Mouse (Mus musculus) forebrain, embryonic 16.5 days (tissue): ENCODE results near the gene Flt3. TPM values are rescaled to one million over a fixed set of nuclear protein-coding genes. Genes with fewer than 3 reads are reported as not detected.

Source experiments
- ATAC-seq: fragments of 200-750 bp; cut with Nextera tagmentation; 2 replicates; pipeline ENCODE4 v1.8.0; 2017; ENCODE audit warnings: mild to moderate bottlenecking, moderate library complexity
- H3K27ac ChIP-seq: fragments of 300-500 bp; sonication (generic); 2 replicates; pipeline ENCODE4 v1.5.1; 2014; ENCODE audit warnings: low read length, control low read depth
- H3K27me3 ChIP-seq: fragments of 300-500 bp; sonication (generic); replicated peaks from 2 replicates; pipeline ENCODE4 v1.6.1; 2014; ENCODE audit warnings: low read length; ENCODE audit not compliant: control insufficient read depth, insufficient read depth
- H3K36me3 ChIP-seq: fragments of 300-500 bp; sonication (generic); 2 replicates; pipeline ENCODE4 v1.6.1; 2014; ENCODE audit not compliant: control insufficient read depth, insufficient read depth
- H3K4me1 ChIP-seq: fragments of 300-500 bp; sonication (generic); replicated peaks from 2 replicates; pipeline ENCODE4 v1.6.1; 2014; ENCODE audit warnings: low read length; ENCODE audit not compliant: control insufficient read depth, insufficient read depth
- H3K4me2 ChIP-seq: fragments of 300-500 bp; sonication (generic); 2 replicates; pipeline ENCODE4 v1.6.1; 2014; ENCODE audit warnings: mild to moderate bottlenecking, low read length, control low read depth
- H3K4me3 ChIP-seq: fragments of 300-500 bp; sonication (generic); replicated peaks from 2 replicates; pipeline ENCODE4 v1.5.1; 2014; ENCODE audit warnings: mild to moderate bottlenecking, low read length, control low read depth
- H3K9ac ChIP-seq: fragments of 300-500 bp; sonication (generic); replicated peaks from 2 replicates; pipeline ENCODE4 v1.6.1; 2014; ENCODE audit warnings: low read depth, low read length, control low read depth
- H3K9me3 ChIP-seq: fragments of 300-500 bp; sonication (generic); 2 replicates; pipeline ENCODE4 v1.6.1; 2016; ENCODE audit warnings: low read length; ENCODE audit not compliant: control insufficient read depth
- WGBS: fragments of 180-500 bp; shearing (Covaris S2); extraction: QIAGEN DNeasy Blood & Tissue Kit; methylation state at CpG from one replicate; pipeline ENCODE4 v1.1.7; 2014; 5-methylcytosine and 5-hydroxymethylcytosine counted together
- polyA plus RNA-seq: library from polyadenylated mRNA; unstranded; fragments of >200 nt; fragmentation: Nextera tagmentation; extraction: Ambion mirVana; gene quantifications from 2 replicates; pipeline ENCODE4 v1.2.1, GENCODE M21; 2015

Flt3 gene
- polyA plus RNA-seq, 1 experiment from 2014 or later: 0.18 TPM

DNA sequence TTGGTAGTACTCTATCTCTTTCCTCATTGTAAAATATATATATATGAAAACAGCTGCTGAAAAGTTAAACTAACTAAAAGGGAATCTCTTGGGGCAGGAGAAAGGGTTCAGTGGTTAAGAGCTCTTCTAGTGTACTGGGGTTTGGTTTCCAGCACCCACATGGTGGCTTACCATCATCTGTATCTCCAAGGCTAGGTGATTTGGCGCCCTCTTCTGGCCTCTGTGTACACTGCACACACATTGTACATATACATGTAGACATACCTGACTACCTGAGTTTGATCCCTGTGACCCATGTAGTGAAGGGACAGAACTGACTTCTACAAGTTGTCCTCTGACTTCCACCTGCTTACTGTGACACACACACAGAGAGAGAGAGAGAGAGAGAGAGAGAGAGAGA, 5.2 kb downstream of the Flt3 start:
- ATAC-seq: no peak
- WGBS: 21% methylated on average over 1 of the region's 1 CpGs

DNA sequence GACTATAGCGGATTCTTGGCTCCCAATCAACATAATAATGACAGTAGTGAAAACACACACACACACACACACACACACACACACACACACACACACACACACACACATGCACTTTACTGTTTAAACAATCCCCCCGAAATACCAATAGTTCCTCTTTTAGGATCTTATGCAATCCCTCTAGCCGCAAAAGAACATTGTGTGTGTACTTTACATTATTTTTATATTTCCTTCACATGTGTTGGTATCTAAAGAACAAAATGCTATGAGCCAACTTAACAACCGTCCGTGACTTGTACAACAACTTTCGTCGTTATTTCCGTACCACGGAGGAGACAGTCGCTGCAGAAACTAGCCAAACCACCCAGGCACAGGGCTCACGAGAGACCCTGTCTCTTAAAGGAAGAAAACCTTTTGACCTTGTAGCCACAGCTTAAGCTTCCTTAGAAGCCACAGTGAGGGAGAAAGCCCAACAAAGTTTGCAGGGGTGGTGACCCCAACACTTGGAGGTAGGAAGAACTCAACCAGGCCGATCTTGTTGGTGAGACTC, 7.5 kb downstream of the Flt3 start:
- Histone ChIP-seq H3K4me3 (no peak overlapping the region), H3K9me3 (no peaks in the 10 kb centered on the region), H3K9ac (no peak overlapping the region), H3K4me2 (no peak overlapping the region), H3K27me3 (no peaks in the 10 kb centered on the region), H3K4me1 (no peaks in the 10 kb centered on the region), H3K27ac (no peak overlapping the region), H3K36me3 (no peaks in the 10 kb centered on the region)
- no peak for ATAC-seq
- 86% methylated on average over 12 of the region's 12 CpGs for WGBS

More for the DNA sequence above, 5.2 kb downstream of the Flt3 start:
- H3K4me2 ChIP-seq: no peak overlapping the region
- no peaks in the 10 kb centered on the region for H3K9me3 ChIP-seq
- no peak overlapping the region for H3K4me3 ChIP-seq
- H3K27ac ChIP-seq: no peak overlapping the region
- peaks cover under 1% of the 10 kb centered on the region; the same call in 1 of the 2 replicates for H3K4me1 ChIP-seq
- H3K36me3 ChIP-seq: no peaks in the 10 kb centered on the region
- H3K27me3 ChIP-seq: peaks cover 18% of the 10 kb centered on the region
- H3K9ac ChIP-seq: no peak overlapping the region

DNA sequence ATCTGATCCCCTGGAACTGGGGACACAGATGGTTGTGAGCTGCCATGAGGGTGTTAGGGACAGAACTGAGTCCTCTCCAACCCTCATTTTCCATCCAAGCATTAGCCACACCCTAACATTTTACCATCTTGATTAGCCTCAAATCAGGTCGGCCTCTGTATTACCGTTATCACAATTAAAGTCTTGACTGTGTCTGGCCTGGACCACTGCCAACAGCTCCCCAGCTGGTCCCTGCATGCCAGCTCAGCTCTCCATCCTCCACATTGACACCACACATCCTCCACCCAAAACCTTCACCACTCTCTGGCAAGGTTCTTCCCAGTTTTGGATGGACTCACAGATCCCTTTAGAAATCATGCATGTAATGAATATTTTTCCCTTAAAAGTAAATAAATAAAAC, 9.5 kb downstream of the Flt3 start:
- H3K9ac ChIP-seq: no peak overlapping the region
- no peak for ATAC-seq
- no peaks in the 10 kb centered on the region for H3K4me1 ChIP-seq
- H3K4me3 ChIP-seq: no peak overlapping the region
- H3K4me2 ChIP-seq: no peak overlapping the region
- H3K36me3 ChIP-seq: no peaks in the 10 kb centered on the region
- WGBS: 34% methylated on average over 2 of the region's 2 CpGs
- H3K9me3 ChIP-seq: no peaks in the 10 kb centered on the region
- no peaks in the 10 kb centered on the region for H3K27me3 ChIP-seq
- no peak overlapping the region for H3K27ac ChIP-seq

DNA sequence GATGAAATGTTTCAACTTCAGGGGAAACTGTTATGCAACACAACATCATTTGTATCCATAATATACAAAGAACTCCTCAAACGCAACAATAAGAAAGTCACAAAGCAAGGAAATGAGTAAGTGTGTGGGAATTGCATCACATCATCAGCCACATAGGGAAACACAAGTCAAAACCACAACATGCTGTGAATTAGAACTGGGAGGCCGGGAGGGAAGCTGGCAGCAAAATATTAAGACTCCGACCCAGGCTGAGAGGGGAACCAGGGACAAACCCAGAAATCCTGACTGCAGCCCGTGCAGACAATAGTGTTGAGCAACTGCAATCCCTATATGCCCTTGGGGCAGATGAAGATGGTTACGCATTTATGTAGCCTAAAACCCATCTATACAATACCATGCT, 11.2 kb downstream of the Flt3 start:
- Histone ChIP-seq H3K4me2 (no peak overlapping the region), H3K27me3 (no peaks in the 10 kb centered on the region), H3K4me1 (no peaks in the 10 kb centered on the region), H3K4me3 (no peak overlapping the region), H3K36me3 (no peaks in the 10 kb centered on the region), H3K9me3 (no peaks in the 10 kb centered on the region), H3K9ac (no peak overlapping the region), H3K27ac (no peak overlapping the region)
- ATAC-seq: no peak
- WGBS: 82% methylated on average over 5 of the region's 5 CpGs

DNA sequence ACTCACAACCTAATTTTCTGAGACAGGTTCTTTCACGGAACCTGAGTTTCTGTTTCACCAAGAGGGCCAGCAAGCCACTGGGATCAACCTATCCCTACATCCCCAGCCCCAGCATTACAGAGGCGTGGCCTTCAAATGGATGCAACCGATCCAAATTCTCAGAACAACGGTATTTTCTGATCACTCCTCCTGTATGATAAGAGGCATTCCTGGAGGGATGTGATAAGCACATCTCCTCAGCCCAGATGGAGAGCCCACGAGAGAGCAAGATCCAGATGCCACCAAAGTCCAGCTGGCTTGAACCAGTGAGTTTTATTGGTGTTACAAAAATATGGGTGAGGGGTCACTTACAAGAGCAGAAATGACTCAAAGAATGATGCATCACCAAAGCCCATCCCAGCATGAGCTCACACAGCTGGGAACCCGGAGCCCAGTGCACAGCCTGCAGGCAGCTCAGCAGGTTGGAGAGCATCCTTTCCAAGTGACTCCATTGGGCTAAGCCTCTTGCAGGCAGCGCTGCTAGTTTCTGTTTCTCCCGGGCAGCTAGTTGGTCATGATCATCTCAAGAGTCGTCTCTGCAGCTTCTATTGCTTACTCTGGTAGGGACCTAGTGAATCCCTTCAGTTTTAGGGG, 11.8 kb downstream of the Flt3 start:
- H3K36me3 ChIP-seq: no peaks in the 10 kb centered on the region
- H3K27me3 ChIP-seq: no peaks in the 10 kb centered on the region
- no peak overlapping the region for H3K9ac ChIP-seq
- no peak overlapping the region for H3K4me2 ChIP-seq
- no peaks in the 10 kb centered on the region for H3K4me1 ChIP-seq
- no peak overlapping the region for H3K27ac ChIP-seq
- no peak overlapping the region for H3K4me3 ChIP-seq
- ATAC-seq: no peak
- 88% methylated on average over 9 of the region's 9 CpGs for WGBS
- no peaks in the 10 kb centered on the region for H3K9me3 ChIP-seq

DNA sequence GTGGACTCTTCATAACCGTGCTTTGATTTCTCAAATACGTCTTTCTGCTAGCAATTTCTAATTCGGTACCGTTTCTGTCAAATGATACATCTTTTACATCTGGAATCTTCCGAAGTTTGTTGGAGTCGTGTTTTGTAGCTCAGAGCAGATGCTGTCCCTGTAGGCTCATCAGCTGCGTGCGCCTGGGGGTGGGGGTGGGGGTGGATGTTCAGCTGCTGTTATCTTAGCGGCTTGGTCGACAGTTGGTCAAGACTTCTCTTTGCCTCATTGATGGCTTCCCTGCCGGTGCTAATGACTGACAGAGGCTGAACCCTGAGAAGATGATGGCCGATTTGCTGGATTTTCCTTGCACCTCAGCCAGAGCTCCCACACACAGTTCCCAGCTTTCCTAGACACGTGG, 13.4 kb downstream of the Flt3 start:
- H3K27ac ChIP-seq: no peak overlapping the region
- H3K9ac ChIP-seq: no peak overlapping the region
- no peaks in the 10 kb centered on the region for H3K36me3 ChIP-seq
- no peak overlapping the region for H3K4me2 ChIP-seq
- no peak for ATAC-seq
- no peaks in the 10 kb centered on the region for H3K27me3 ChIP-seq
- no peaks in the 10 kb centered on the region for H3K9me3 ChIP-seq
- no peaks in the 10 kb centered on the region for H3K4me1 ChIP-seq
- WGBS: 88% methylated on average over 13 of the region's 13 CpGs
- H3K4me3 ChIP-seq: no peak overlapping the region

DNA sequence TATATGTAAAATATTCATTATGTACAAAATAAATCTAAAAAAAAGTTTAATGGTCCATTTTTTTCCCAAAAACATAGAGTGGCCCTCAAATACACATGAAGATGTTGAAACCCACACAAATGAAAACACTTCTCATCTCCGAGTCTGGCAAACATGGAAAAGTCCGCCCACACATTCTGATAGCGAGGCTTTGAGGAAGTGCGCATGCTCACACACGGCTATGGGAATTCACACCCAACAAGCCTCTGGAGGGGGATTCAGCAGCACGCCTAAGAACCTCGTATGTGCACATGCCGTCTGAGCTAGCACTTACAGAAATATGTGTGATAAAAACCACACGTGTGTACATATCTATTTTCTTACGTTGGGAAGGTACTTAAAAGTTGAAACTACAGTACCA, 18.9 kb downstream of the Flt3 start:
- Histone ChIP-seq H3K9ac (no peak overlapping the region), H3K27ac (no peak overlapping the region), H3K4me2 (no peak overlapping the region), H3K4me3 (no peak overlapping the region), H3K36me3 (no peaks in the 10 kb centered on the region), H3K9me3 (no peaks in the 10 kb centered on the region), H3K4me1 (no peaks in the 10 kb centered on the region), H3K27me3 (no peaks in the 10 kb centered on the region)
- ATAC-seq: no peak
- 93% methylated on average over 10 of the region's 10 CpGs for WGBS

DNA sequence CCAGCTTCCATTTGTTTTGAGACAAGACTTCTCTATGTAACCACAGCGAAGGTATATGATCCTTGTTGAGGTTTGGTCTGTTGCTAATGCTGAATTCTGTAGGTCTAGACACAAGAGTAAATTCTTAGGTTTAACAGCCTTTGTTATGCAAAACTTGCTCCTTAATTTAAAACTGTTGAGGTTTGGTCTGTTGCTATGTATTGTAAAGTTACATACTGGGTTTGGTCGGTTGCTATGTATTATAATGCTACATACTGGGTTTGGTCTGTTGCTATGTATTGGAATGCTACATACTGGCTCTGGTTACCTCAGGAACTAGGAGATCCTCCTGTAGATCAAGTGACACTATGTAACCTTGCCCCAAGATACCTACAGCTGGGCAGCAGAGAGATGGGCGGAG, 20.8 kb downstream of the Flt3 start:
- Histone ChIP-seq H3K4me2 (no peak overlapping the region), H3K36me3 (no peaks in the 10 kb centered on the region), H3K27me3 (no peaks in the 10 kb centered on the region), H3K9me3 (no peaks in the 10 kb centered on the region), H3K4me1 (no peaks in the 10 kb centered on the region), H3K4me3 (no peak overlapping the region), H3K9ac (no peak overlapping the region), H3K27ac (no peak overlapping the region)
- ATAC-seq: no peak
- 83% methylated on average over 3 of the region's 3 CpGs for WGBS

DNA sequence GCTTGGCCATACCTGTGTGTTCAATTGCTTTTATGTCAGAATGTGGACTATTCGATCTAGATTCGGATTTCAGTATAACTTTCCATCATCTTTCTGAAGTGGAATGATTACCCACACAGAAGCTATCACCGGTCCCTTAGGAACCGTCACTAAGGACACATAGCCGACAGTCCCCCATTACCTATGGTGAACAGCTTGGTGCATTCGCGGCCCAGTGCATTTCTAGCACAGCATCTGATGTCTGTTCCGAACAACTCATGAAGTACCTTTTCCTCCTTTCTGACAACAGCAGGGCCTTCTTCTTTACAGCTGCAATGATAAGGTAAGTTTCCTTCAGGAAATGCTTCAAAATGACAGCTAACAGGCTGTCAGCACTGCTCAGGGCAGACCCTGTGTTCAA, 30.0 kb downstream of the Flt3 start:
- no peak for ATAC-seq
- 88% methylated on average over 8 of the region's 8 CpGs for WGBS
- H3K9ac ChIP-seq: no peak overlapping the region

DNA sequence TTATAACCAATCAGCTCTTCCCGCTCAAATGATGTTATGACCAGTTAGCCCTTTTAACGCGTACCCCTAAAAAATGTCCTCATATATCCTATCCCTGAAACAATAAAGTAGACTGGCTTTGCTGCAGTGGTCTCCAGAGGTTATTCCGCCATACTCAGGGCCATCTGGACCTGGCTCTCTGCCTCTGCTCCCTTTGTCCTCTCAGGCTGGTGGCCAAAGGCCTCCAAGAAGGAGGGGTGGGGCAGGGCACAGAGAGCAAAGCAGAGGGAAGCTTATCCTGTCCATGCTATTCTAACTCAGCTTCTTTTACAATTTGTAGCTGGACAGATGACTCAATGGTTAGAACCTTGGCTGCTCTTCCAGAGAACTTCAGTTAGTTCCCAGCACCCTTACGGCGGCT, 32.1 kb downstream of the Flt3 start:
- Histone ChIP-seq H3K4me1 (no peaks in the 10 kb centered on the region), H3K36me3 (no peaks in the 10 kb centered on the region), H3K9me3 (no peaks in the 10 kb centered on the region), H3K27me3 (no peaks in the 10 kb centered on the region), H3K27ac (no peak overlapping the region), H3K4me3 (no peak overlapping the region), H3K4me2 (no peak overlapping the region), H3K9ac (no peak overlapping the region)
- no peak for ATAC-seq
- whole genome bisulfite sequencing: 96% methylated on average over 6 of the region's 6 CpGs

More for the DNA sequence above, 30.0 kb downstream of the Flt3 start:
- Histone ChIP-seq H3K4me2 (no peak overlapping the region), H3K4me3 (no peak overlapping the region), H3K4me1 (no peaks in the 10 kb centered on the region), H3K9me3 (no peaks in the 10 kb centered on the region), H3K36me3 (no peaks in the 10 kb centered on the region), H3K27me3 (no peaks in the 10 kb centered on the region), H3K27ac (no peak overlapping the region)
